Mouse (Mus musculus): ENCODE measurements around the gene Gm10961.
A peak's percentile ranks its signal among the peaks of the same experiment; 100 is the strongest.

The Gm10961 gene

DNA sequence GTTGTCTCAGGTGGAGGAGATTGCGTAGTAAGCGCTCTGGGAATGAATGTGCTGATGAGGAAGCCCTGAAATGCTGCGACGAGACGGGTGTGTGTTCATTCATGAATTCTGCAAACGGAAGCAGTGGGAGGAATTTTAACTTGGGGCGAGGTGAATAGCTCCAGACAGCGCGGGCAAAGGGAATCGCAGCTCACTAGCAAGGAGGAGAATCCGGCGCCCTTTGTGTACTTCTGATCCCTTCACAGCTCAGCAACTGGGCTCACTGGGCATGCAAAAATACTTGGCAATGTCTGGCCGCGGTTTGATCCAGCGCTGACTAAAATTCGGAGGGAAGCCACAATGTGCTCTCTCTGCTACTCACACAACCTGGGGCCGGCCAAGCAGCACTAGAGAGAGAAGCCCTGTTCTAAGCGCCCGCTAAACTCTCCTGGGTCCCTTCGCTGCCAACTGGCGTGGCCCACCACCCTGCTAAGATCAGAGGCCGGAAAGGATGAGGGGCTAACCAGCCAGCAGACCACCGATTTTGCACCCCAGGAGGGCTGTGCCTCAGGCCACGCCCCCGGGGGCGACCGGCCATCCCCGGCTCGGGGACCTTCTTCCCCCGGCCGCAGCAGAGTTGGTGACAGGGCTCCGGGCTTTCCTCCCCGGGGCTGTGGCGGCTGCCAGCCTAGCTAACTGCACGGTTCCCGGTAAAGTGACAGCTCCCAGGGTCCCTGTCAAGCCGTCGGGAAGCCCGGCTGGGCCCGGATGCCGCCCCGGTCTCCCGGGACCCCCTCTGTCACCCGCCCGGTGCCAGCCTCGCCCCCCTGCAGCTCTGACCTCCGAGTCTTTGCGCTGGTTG, at the start of gene Gm10961:
Gene Gm10961, plus strand, starts transcription at position 641 of the 841 bp plus-strand sequence.
- DNase-seq (ENCODE audit: low read depth, low spot score): peak; percentile 72

DNA sequence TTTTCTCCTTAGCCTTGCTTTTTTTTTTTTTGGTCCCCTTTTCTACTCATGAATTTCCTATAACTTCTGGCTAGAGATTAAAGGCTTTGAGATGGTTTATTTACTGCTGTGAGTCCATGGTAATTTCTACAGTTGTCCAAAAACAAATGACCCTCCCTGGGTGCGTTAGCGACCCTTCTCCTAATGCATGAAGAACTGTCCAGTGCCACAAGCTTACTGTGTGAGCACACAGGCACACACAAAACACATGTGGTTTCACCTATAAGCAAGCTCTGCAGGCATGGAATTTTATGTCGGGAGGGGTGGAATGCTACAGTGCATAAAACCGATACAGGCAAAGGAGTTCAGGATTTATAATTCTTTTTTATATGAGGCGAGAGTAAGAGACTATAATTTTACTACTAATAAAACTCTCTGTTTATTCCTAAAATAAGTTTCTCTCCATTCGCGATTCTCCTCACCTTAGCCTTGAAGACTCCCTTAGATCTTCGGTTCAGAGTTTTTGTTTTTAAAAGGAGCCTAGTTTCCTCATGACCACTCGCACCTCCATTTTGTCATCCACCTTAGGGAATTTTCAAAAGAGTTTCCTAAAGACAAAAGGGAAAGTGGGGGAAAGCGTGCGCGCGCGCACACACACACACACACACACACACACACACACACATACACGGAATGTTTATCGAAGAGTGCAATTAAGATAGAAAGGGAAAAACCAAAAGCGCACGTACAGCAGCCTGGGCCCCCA, 48.8 kb upstream of the Gm10961 start:
- DNase-seq (ENCODE audit: low read depth, low spot score): no peak

DNA sequence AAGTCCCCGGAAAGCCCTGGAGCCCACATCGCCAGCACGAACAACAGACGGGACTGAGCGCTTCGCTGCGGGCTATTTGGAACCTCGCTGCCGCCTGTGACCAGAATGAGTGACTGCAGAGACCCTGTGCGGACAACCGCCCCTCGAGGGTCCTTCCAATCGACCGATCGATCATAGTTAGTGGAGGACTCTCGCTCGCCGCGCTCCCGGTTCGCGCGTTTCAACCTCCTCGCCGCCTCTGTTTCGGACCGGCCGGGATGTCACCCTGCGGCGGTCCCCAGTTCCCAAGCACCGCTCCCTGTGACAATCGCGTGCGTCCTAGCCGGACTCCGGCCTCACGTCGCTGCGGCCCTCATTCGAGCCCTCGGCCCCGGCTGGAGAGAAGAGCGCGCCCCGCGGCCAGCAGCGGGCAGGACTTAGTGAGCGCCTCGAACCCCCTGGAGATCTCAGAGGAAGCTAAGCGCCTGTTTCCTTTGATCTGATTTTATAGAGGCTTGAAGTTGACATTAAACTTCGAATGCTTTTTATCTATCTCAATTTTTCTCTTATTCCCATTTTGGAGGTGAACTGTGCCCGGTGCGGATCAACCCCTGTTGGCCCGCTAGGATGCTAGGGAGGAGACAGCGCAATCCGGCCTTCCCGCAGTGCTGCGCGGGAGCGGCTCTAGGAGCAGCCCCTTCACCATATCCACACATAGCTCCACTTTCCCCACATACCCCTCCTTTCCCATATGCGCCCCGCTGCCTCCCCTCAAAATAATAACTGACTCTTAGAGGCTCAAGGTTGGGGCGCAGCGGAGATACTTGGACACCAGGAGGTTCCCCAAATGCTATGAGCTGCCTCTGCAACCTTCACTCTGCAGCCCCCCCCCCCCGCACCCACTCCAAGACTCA, 48.0 kb upstream of the Gm10961 start:
- DNase-seq (ENCODE audit: low read depth, low spot score): peak; percentile 53

DNA sequence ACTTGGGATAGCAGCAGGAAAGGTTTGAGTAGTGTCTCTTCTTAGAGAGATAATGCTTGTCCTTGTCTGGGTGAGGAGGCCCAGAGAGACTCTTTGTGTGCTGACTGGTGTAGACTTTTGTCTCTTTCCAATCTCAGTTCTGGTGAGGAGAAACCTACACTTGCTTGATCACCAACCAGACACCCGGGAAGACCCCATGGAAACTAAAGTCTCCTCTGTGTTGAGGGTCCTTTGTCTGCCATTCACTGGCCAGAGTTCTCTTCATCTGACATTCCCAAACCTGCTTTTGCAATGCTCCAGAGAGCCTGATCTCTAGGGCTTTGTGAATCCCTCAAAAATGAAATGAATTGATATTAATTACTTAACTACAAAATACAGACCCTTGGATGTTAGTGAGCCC, 47.2 kb upstream of the Gm10961 start:
- no peak for DNase-seq (ENCODE audit: low read depth, low spot score)

DNA sequence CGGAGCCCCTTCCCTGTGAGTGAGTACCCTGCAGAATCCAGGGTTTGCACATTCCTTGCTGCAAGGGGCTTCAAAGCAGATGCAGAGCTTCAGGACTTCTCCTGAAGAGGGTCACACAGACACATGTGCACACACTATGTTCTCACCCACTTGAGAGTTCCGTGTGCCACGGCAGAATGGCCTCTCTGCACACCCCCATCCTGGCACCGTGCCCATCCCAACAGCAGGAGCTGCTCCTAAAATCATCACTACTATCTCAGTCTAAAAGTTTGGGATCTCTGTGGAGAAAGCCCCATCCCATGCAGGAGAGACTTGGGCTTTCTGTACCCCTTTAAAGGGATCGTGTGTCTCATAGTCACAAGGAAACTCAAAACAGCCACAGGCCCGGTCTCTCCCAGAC, 44.6 kb upstream of the Gm10961 start:
- no peak for DNase-seq (ENCODE audit: low read depth, low spot score)

DNA sequence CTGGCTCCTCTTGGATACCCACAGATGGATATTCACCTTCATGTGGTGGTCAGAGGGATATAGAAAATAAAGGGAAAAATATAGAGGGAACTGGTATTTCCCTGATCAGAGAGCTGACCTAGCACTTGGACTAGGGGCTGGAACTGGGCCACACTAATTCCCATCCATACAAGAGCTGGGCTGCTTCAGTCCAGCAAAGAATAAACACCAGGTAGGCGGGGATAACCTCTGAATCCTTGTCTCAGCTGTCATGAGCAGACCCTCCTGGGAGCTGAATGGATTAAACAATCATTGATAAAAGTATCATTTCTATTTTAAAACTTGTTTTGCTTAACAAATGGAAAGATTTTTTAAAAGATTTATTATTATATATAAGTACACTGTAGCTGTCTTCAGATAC, 39.5 kb upstream of the Gm10961 start:
- no peak for DNase-seq (ENCODE audit: low read depth, low spot score)

DNA sequence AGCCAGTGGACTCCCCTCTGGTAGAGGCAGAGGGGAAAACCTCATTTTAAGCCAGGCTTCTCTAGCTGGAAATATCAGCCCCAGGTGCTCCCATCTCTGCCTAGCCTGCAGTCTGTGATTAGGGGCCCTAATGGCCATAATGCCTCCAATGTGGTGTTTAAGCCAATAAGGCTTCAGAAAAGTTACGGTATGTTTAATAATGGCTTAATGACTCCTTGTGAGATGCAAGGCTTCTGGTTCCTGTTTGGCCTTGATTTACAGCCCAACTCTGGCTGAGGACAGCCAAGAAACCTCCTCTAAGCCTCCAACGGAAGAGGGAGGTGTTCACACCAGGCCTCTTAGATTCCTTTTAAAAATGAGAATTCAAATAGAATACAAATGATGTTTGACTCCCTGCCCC, 37.5 kb upstream of the Gm10961 start:
- DNase-seq (ENCODE audit: low read depth, low spot score): no peak

DNA sequence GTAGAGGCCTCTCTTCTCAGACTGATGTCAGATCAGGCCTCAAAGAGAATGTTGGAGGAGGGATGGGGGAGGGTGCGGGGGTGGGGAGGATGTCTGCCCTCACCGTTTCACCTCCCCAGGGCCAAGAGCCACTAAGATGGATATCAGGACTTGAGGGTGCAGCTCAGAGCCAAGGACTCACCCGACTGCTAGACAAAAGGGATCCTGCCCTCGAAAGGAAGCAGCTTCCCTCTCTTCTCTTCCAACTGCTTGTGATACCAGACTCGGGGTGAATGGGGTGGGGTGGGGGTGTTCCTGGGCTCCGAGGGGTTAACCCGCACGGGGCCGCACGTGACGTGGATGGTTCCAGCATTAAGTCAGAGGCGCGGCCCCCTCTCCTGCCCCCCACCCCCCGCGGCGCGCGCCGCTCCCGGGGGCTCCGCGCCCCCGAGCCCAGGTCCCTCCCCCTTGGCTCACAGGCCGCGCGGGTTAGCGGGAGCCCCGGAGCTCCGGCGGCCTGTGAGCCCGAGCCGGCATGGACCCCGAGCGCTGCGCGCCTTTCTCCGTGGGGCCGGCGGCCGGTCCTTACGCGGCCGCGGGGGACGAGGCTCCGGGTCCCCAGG, 36.4 kb upstream of the Gm10961 start, which contains the start of gene Alx3:
Gene Alx3, plus strand, starts transcription at position 370 of the 602 bp plus-strand sequence.
- peak; percentile 28 for DNase-seq (ENCODE audit: low read depth, low spot score)

DNA sequence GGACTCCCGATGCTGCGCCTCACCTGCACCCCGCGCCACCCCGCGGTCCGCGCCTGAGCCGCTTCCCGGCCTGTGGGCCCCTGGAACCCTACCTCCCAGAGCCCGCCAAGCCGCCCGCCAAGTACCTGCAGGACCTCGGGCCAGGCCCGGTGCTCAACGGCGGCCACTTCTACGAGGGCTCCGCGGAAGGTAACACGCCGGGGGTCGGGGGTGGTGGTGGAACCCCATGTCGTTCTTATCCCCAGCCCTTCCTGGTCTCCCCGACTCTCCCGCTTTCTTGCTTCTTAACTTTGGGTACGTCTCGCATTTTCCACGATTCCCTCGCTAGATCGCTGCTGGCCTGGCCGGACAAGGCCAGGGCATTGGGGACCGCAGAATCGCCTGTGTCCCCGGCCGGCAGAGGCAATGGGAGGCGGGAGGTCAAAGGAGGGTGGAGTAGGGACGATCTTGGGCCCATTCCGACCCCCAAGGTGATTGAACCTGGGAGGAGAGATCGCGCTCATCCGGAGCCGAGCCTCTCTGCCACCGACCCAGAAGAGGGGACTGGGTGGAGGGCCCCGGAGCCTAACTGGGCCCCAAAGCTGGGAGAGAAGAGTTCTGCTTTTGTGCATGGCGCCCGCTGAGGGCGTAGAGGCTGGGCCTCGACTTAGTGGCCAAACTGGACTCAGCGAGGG, 35.7 kb upstream of the Gm10961 start:
- no peak for DNase-seq (ENCODE audit: low read depth, low spot score)

DNA sequence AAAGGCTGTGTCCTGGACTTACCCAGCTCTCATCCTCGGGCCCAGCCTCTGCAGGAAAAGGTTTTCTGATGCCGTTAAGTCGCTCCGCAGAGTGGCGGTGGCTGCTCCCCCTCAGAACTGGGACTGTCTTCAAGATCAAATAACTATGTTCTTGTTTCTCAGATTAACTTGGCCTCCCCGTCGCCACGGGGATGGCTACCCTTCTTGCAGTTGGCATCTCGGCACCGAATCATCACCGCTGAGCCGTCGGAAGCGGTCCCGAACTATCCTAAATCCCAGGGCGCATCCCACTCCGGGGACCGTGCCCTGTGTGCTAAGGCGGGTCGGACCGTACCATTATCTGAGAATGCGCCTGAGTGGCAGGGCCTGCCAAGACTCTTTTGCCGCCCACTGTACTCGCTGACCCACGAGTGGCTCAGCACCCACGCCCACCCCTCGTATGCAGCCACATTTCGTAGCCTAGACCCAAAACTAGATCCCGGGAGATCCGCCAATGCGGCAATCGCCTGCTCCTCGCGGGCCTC, 35.1 kb upstream of the Gm10961 start:
- DNase-seq (ENCODE audit: low read depth, low spot score): peak; percentile 65

DNA sequence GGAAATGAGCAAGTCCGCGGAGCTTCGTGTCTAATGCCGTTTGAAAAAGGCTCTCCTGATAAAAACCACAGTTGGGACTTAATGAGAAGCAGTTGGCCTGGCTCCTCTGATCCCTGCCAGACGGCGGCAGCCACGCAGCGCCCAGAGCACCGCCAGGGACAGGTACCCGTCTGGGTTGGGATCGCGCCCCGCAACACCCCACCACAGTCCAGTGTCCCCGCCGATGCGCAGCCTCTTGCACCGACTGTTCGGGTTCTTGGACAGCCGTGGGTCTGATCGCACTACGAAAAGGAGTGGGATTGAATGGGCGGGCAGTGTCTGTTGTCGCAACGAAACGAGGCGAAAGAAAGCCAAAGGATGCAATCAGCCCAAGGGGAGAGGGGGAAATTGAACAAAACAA, 34.6 kb upstream of the Gm10961 start:
- peak; percentile 55 for DNase-seq (ENCODE audit: low read depth, low spot score)

DNA sequence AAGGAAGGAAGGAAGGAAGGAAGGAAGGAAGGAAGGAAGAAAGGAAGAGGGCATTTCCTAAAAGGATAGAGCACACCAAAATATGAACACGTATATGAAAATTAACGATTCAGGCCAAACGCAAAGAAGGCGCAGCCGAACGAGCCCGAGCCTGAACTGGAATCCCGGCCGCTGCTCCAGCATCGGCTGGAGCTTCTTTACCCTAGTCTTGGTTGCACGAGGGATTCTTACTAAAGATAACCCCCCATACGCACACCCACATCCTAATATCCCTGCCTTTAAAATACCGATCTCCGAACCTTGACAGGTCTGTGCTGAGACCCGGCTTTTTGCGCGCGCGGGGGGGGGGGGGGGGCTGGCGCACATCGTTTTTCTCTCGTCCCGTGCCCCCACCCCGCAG, 34.0 kb upstream of the Gm10961 start:
- DNase-seq (ENCODE audit: low read depth, low spot score): peak; percentile 25

DNA sequence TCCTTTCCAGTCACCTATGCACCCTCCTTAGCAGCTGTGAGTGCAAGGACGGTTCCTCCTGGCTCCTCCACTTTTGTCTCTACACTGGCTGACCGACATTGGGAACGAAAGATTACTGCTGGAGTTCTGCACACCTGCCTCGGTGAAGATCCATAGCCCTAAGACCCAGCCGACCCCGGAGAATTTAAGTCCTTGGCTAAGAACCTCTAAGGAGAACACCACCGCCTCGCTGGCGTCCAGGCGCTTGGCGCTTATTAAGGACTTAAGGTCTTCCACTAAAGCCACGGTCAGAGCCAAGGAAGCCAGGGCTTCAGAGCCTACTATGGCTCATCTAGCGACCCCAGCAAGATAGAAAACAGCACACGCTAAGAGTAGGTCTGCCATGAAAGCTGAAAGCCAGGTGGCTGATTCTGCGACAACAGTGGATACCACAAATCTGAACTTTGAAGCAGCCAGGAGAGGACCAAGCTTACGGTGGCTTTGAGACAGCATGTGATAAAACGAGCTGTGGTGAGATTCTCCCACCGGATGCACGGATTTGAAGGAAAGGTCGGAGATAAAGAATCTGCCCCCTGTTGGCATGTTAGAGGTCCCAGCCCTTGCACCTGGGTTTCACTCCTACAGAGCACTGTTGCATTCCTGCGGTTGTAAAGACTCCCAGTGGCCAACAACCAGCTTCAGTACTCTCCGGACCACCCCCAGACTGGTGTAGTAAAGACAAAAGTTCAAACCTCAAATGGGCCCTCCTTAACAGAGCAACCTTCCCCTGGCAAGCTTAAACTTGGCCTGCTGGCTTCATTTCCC, 33.3 kb upstream of the Gm10961 start:
- peak; percentile 46 for DNase-seq (ENCODE audit: low read depth, low spot score)

DNA sequence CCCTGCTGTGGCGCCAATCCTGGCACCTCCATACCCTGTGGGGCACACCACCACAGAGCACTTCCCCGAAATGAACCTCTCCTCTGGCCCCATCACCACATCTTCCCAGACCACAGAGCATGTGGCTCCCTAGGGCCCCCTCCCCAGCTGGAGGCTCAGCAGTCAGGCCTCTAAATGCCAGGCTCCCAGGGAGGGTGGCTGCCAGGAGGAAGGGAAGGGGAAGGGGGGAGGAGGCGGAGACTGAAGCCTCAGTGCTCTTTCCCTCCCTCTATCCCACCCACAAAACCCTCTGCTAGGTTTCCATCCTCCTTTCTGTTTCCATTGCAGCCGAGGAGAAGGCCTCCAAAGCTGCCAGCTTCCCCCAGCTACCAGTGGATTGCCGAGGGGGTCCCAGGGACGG, 31.0 kb upstream of the Gm10961 start:
- no peak for DNase-seq (ENCODE audit: low read depth, low spot score)

DNA sequence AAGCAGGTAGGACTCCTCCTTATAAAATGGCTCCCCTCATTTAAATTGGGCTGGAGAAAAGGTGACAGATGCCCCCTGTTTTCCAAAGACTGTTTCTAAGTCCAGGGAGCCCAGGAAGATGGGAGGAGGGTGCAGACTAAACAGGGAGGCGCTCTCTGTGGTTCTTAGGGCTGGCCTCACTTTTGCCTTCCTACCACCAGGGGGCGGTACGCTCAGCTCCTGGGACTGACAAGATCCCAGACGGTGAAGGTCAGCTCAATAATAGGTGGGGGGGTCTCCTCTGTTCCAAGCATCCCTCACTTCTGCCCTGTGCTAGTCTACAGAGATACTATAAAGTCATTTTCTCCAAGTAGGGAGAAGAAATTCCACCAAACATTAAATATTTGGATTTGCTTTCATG, 25.8 kb upstream of the Gm10961 start:
- peak; percentile 83 for DNase-seq (ENCODE audit: low read depth, low spot score)

DNA sequence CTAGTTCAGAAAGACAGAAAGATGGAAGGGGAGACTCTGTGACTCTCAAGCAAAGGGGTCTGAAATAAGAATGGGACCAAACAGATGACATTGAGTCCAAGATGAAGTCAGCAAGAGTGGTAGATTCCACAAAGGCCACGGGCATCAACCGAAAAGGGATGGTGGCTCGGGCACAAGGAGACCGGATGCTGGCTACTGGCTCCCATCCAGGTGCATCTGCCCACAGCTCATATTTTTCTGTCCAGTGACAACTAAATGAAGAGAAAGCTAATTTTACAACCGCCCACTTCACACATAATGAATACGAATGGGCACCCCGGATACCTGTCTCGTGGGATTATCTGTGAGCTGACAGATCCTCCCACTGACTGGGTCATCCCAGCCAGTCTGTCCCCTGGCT, 23.9 kb upstream of the Gm10961 start:
- DNase-seq (ENCODE audit: low read depth, low spot score): no peak

DNA sequence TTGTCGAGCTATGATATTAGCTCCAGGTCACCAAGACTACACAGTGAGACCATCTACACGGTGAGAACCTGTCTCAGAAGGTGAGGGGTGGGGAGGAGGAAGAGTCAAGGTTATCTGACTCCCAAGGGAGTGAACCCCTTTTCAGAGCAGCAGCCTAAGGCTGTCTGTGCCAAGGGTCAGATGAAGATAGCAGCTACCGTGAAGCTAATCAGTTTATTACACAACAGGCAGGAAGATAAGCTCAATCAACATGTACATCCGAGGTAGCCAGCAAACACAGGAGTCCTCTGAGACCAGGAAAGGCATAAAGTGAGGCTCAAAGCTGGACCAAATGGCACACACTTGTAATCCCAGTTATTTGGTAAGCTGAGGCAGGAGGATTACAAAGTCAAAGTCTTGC, 22.3 kb upstream of the Gm10961 start:
- no peak for DNase-seq (ENCODE audit: low read depth, low spot score)

DNA sequence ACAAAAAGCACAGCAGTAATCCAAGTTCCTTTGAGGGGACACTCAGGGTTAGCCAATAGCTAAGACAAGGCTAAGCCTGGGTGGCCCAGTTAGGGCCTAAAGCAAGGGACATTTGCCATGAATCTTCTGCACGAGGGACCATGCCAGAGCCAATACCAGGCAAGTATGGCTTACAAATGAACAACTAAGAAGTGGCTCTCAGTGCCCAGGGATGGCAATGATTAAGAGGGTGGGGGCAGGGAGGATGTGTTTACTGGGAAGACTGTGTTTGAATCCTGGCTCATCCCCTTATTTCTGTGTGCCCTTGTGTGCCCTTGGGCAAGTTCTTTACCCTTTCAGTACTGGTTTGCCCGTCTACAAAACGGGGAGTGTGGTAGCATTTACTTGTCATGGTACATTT, 21.7 kb upstream of the Gm10961 start:
- no peak for DNase-seq (ENCODE audit: low read depth, low spot score)

DNA sequence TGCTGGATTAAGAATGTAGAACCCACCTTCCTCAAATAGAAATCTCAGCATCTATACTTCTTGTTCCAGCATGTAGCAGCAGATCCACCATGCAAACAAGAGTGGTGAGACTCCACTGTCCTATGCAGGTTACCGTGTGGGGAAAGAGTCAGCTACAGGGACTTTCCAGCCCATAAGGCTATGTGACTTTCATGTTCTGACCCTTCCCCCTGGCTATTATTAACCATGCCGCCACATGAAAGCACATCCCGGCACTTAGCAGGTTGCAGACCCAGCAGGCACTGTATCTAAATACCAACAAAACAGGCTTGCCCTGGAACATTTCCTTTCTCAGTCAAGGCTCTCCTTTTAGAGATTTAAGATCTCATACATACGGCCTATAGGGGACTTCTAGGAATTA, 19.7 kb upstream of the Gm10961 start:
- DNase-seq (ENCODE audit: low read depth, low spot score): no peak
